Mouse (Mus musculus): ENCODE results near the gene Rhobtb3. TPM values are rescaled to one million over a fixed set of nuclear protein-coding genes. Genes with fewer than 3 reads are reported as not detected.
"Not testable (repeated sequence)": the region's sequence is repeated elsewhere in the genome, so short reads cannot be mapped to it uniquely, and the experiment has no call there.

The Rhobtb3 gene
- polyA plus RNA-seq, 1 experiment from 2014 or later: 45.9 TPM

DNA sequence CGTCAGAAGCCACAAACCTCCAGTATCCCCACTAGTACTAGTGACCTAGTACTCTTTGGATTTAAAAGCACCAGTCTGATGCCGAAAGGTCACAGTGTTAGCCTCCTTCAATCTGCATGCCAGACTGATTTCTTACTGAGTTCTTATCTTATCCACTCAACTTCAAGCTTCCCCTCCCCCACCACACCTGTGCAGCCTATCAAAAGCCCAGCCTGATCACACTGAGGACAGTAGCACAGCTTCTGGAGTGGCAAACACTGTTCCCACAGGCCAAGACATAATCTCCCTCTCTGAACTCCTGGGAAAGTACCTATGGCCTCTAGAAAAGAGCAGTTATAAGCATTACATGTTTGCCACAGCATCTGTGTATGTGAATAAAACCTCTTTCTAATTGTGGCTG, 35.5 kb downstream of the Rhobtb3 start:
- ATAC-seq (ENCODE audit: low FRiP score, low read depth): no peak
- H3K36me3 ChIP-seq: peaks cover 4% of the 10 kb centered on the region
- WGBS: 83% methylated on average over 2 of the region's 2 CpGs

DNA sequence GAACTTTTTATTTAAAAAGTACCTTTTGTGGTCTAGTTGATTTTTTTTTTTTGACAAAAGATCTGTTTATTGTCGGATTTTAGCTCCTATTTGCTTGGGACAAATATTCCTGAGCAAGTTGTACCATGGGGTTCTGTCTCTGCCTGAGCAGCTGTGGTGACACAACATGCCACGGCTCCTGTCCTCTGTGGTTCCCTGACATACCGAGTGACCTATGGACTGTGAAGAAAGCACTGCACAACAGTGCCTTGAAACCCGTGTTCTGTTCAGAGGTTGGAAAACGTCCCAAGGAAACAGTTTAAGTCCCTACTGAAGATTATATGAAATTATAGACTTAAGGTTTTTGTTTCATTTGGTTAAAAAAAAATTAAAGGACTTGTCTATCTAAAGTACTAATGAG, 36.6 kb downstream of the Rhobtb3 start:
- ATAC-seq (ENCODE audit: low FRiP score, low read depth): no peak
- peaks cover 6% of the 10 kb centered on the region; the same call in 1 of the 2 replicates for H3K4me1 ChIP-seq
- no peak overlapping the region for H3K4me3 ChIP-seq
- H3K9ac ChIP-seq: no peak overlapping the region
- peaks cover 7% of the 10 kb centered on the region for H3K36me3 ChIP-seq
- no peaks in the 10 kb centered on the region for H3K27me3 ChIP-seq (replicated peaks)
- no peaks in the 10 kb centered on the region for H3K9me3 ChIP-seq
- H3K4me2 ChIP-seq (replicated peaks): no peak overlapping the region
- no peak overlapping the region for H3K27ac ChIP-seq
- WGBS: 77% methylated on average over 5 of the region's 5 CpGs

More for the DNA sequence above, 35.5 kb downstream of the Rhobtb3 start:
- H3K4me2 ChIP-seq (replicated peaks): no peak overlapping the region
- no peaks in the 10 kb centered on the region for H3K27me3 ChIP-seq (replicated peaks)
- H3K4me1 ChIP-seq: peaks cover 6% of the 10 kb centered on the region; the same call in 1 of the 2 replicates
- no peaks in the 10 kb centered on the region for H3K9me3 ChIP-seq
- no peak overlapping the region for H3K27ac ChIP-seq
- no peak overlapping the region for H3K9ac ChIP-seq
- H3K4me3 ChIP-seq: no peak overlapping the region

DNA sequence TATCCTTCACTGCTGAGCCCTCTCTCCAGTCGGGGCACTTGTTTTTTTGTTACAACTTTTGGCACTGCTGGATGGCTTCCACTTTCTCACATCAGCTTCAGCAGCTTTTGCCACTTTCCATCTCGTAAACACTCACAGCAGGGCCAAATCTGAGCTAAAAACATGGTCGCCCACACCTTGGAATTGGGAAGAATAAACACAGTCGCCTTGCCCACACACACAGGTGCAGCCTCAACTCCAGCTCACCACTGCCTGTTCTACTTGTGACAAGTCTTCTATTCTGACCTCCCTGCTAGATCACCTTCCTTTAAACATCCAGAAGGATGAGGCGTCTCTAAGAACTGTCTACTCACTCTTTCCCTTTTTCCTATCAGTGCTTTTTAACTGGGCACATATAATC, 39.1 kb downstream of the Rhobtb3 start:
- Histone ChIP-seq H3K9me3 (no peaks in the 10 kb centered on the region), H3K36me3 (peaks cover 13% of the 10 kb centered on the region), H3K27me3 (replicated peaks) (no peaks in the 10 kb centered on the region), H3K4me1 (peaks cover 6% of the 10 kb centered on the region; the same call in 1 of the 2 replicates), H3K27ac (no peak overlapping the region), H3K4me3 (no peak overlapping the region), H3K4me2 (replicated peaks) (no peak overlapping the region), H3K9ac (no peak overlapping the region)
- WGBS: 87% methylated on average over 5 of the region's 5 CpGs
- no peak for ATAC-seq (ENCODE audit: low FRiP score, low read depth)

DNA sequence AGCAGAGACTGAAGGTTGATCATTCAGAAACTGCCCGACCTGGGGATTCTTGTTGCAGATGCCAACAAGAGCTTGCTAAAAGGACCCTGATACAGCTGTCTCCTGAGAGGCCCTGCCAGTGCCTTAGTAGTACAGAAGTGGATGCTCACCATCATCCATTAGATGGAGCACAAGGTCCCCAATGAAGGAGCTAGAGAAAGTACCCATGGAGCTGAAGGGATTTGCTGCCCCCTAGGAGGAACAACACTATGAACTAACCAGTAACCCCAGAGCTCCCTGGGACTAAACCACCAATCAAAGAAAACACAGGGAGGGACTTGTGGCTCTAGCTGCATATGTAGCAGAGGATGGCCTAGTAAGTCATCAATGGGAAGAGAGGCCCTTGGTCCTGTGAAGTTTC, 42.8 kb downstream of the Rhobtb3 start:
- 90% methylated on average over 1 of the region's 1 CpGs for WGBS
- H3K36me3 ChIP-seq: peaks cover 13% of the 10 kb centered on the region
- not testable (repeated sequence) for H3K4me1 ChIP-seq; H3K9ac ChIP-seq; ATAC-seq (ENCODE audit: low FRiP score, low read depth); H3K4me2 ChIP-seq (replicated peaks); H3K9me3 ChIP-seq; H3K4me3 ChIP-seq; H3K27ac ChIP-seq; H3K27me3 ChIP-seq (replicated peaks)

DNA sequence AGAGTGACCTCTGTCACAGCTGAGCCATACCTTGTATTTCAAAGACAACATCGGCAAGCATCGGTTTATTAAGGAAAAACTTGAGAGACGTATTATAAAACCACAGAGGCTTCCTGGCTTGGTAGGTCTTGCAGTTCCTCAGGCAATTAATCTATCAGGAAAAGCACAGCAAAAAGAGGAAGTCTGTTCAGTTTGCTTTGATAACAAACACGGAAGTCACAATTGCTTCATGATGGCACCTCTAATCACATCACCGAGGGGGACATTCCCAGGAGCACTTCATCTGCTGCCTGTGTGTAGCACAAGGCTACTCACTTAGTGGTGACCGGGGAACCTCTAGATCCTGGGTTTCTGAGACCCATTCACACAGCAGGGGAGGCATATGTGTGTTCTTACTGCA, 50.8 kb downstream of the Rhobtb3 start:
- Histone ChIP-seq H3K36me3 (peaks cover 33% of the 10 kb centered on the region), H3K9ac (no peak overlapping the region), H3K27me3 (replicated peaks) (no peaks in the 10 kb centered on the region), H3K4me3 (no peak overlapping the region), H3K4me1 (no peaks in the 10 kb centered on the region), H3K9me3 (no peaks in the 10 kb centered on the region), H3K4me2 (replicated peaks) (no peak overlapping the region), H3K27ac (no peak overlapping the region)
- ATAC-seq (ENCODE audit: low FRiP score, low read depth): no peak
- WGBS: 87% methylated on average over 6 of the region's 6 CpGs

DNA sequence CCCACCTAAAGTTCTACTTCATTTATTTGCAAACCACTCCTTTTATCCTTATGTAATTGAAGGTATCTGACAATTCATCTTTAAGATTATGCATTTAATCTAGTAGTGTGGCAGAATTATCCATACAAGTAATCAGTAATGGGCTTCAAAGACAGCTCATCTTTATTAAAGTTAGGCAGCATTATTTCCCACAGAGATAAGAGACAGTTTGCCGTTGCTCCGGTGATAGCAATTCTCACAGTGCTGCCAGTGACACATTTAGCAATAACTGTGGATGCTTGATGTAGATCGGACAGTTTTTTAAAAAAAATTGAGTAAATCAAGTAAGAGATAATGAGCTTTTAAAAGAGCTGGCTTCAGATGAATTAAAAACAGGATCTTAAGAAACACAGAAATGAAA, 51.4 kb downstream of the Rhobtb3 start:
- 96% methylated on average over 3 of the region's 3 CpGs for WGBS
- no peaks in the 10 kb centered on the region for H3K27me3 ChIP-seq (replicated peaks)

DNA sequence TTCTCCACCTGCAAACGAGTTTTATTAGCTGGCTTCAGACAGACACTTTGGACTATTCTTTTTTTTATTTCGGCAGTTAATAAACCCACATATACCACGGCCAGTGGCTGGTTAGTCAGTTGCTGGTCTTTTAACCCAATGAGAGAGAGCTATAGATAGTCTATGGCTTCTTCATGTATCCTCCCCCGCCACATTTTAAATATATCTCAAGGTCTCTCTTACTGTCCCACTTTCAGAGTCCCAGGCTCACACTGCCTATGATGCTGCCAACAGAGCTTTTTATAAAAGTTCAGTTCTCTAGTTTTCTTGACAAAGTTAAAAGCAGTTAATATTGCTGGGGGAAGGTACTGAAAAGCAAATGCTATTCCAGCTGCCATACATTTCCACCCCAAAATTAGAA, 51.9 kb downstream of the Rhobtb3 start:
- H3K9ac ChIP-seq: no peak overlapping the region
- H3K27ac ChIP-seq: no peak overlapping the region
- no peaks in the 10 kb centered on the region for H3K9me3 ChIP-seq
- no peak overlapping the region for H3K4me2 ChIP-seq (replicated peaks)
- H3K36me3 ChIP-seq: peaks cover 35% of the 10 kb centered on the region
- no peaks in the 10 kb centered on the region for H3K27me3 ChIP-seq (replicated peaks)
- no peaks in the 10 kb centered on the region for H3K4me1 ChIP-seq
- no peak overlapping the region for H3K4me3 ChIP-seq
- 92% methylated on average over 4 of the region's 4 CpGs for WGBS
- no peak for ATAC-seq (ENCODE audit: low FRiP score, low read depth)

More for the DNA sequence above, 51.4 kb downstream of the Rhobtb3 start:
- no peak overlapping the region for H3K4me2 ChIP-seq (replicated peaks)
- no peak for ATAC-seq (ENCODE audit: low FRiP score, low read depth)
- H3K27ac ChIP-seq: no peak overlapping the region
- H3K9me3 ChIP-seq: no peaks in the 10 kb centered on the region
- no peak overlapping the region for H3K4me3 ChIP-seq
- H3K4me1 ChIP-seq: no peaks in the 10 kb centered on the region
- H3K9ac ChIP-seq: no peak overlapping the region
- H3K36me3 ChIP-seq: peaks cover 33% of the 10 kb centered on the region

DNA sequence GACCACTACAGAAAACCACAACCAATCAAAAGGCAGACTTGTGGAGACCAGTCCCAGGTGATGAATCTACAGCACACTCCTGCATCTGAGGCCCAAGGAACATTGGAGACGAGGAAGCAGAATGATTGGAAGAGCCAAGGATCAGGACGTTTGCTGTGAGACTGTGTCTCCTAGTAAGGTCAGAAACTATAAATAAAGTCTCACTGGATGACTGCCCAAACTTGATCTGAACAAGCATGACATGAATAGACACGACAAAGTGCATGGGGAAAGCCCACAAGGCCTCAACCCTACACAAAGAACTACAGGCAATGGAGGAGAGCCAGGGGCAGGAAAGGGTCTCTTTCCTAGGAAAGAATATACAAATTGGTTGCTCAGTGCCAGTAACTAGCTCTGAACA, 59.9 kb downstream of the Rhobtb3 start:
- H3K9ac ChIP-seq: no peak overlapping the region
- 87% methylated on average over 3 of the region's 3 CpGs for WGBS
- peaks cover 11% of the 10 kb centered on the region for H3K36me3 ChIP-seq
- 0 out of 2 replicates have a peak, but pooled peaks cover 5% of the 10 kb centered on the region for H3K9me3 ChIP-seq
- no peak overlapping the region for H3K4me2 ChIP-seq (replicated peaks)
- H3K4me3 ChIP-seq: no peak overlapping the region
- H3K27me3 ChIP-seq (replicated peaks): no peaks in the 10 kb centered on the region
- no peak for ATAC-seq (ENCODE audit: low FRiP score, low read depth)
- no peak overlapping the region for H3K27ac ChIP-seq
- H3K4me1 ChIP-seq: no peaks in the 10 kb centered on the region

DNA sequence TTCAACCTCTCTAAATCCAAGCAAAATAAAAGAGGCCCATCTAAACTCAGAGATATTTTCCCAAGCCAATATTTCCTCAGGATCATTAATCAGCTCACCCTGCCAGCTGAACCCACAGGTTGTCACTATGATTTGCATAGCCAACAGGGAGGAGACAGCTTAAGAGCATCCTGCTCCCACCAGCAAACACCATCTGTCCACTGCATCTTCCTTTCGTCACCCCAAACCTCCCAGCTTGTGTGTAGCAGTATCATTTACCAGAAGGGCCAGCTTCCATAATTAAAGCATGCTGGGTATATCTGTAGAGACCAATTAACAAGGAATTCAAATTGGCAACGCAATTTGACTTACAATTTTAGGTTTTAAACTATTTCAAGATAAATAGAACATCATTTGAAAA, 63.2 kb downstream of the Rhobtb3 start:
- Histone ChIP-seq H3K4me2 (replicated peaks) (no peak overlapping the region), H3K9ac (no peak overlapping the region), H3K36me3 (peaks cover 9% of the 10 kb centered on the region), H3K4me3 (no peak overlapping the region), H3K27ac (no peak overlapping the region), H3K4me1 (no peaks in the 10 kb centered on the region), H3K27me3 (replicated peaks) (no peaks in the 10 kb centered on the region), H3K9me3 (no peaks in the 10 kb centered on the region)
- 74% methylated on average over 2 of the region's 2 CpGs for WGBS
- peak; percentile 37; the same call in 1 of the 2 replicates for ATAC-seq (ENCODE audit: low FRiP score, low read depth)

DNA sequence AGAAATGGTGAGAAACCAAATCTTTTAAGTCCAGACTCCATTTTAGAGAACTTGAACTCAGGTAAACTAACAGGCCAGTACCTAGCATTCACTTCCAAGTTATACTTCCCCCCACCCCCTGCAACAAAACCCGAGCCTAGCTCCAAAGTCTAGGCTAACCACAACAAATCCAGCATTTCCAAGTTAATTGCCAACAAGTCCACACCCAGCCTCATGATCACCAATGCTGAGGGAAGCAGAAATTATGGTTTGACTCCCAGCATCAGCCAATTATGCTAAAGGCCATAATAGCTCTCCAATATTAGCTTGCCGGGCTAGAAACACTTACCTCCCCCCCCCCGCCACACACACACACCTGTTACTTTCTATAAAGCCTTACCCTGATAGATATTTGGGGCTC, 64.0 kb downstream of the Rhobtb3 start:
- Histone ChIP-seq H3K36me3 (peaks cover 8% of the 10 kb centered on the region), H3K9me3 (no peaks in the 10 kb centered on the region), H3K27ac (no peak overlapping the region), H3K9ac (no peak overlapping the region), H3K4me1 (no peaks in the 10 kb centered on the region), H3K27me3 (replicated peaks) (no peaks in the 10 kb centered on the region), H3K4me3 (no peak overlapping the region), H3K4me2 (replicated peaks) (no peak overlapping the region)
- ATAC-seq (ENCODE audit: low FRiP score, low read depth): no peak
- 78% methylated on average over 3 of the region's 3 CpGs for WGBS

DNA sequence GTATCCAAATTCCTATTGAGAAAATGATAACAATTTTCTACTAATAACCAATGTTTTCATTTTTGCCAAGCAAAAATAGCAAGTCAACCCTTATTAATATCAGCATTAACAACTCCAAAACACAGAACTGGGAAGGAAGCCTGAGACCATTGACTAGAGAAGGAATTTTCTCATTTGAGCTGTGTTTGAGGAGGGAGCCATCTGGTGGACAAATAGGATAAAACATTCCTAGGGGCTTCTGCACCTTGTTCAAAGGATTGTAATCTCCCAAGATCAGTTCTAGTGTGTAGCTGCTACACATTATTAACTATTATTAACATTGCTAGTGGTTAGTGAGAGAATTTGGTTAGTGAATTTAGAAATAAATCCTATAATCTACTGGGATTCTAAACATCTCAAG, 65.8 kb downstream of the Rhobtb3 start:
- ATAC-seq (ENCODE audit: low FRiP score, low read depth): peak; percentile 57; the same call in 1 of the 2 replicates
- H3K4me3 ChIP-seq: no peak overlapping the region
- H3K27ac ChIP-seq: no peak overlapping the region
- H3K4me2 ChIP-seq (replicated peaks): no peak overlapping the region
- peaks cover 16% of the 10 kb centered on the region; the same call in 1 of the 2 replicates for H3K36me3 ChIP-seq
- H3K27me3 ChIP-seq (replicated peaks): no peaks in the 10 kb centered on the region
- no peaks in the 10 kb centered on the region for H3K4me1 ChIP-seq
- no peaks in the 10 kb centered on the region for H3K9me3 ChIP-seq
- H3K9ac ChIP-seq: no peak overlapping the region

DNA sequence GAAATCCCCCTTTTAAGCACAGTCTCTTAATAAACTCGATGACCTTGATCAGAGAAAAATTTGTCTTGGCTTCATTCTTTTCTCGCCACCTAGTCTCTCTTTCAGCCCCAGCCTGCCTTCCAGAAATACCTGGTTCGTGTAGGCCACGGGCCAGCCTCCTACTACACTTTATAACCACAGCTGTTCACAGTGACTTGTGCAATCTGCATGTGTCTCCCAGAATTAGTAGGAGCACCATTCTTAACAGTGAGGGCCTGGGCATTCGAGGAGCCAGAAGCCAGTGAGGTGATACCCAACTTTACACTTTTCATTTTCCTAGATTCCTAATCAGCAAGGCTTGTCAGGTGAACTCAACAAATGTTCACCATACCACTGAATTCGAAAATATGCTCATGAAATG, 67.1 kb downstream of the Rhobtb3 start:
- no peaks in the 10 kb centered on the region for H3K4me1 ChIP-seq
- 84% methylated on average over 6 of the region's 6 CpGs for WGBS
- no peak overlapping the region for H3K27ac ChIP-seq
- no peak overlapping the region for H3K4me2 ChIP-seq (replicated peaks)
- no peak overlapping the region for H3K4me3 ChIP-seq
- peaks cover 18% of the 10 kb centered on the region; the same call in 1 of the 2 replicates for H3K36me3 ChIP-seq
- no peak for ATAC-seq (ENCODE audit: low FRiP score, low read depth)
- no peaks in the 10 kb centered on the region for H3K27me3 ChIP-seq (replicated peaks)
- no peak overlapping the region for H3K9ac ChIP-seq
- H3K9me3 ChIP-seq: no peaks in the 10 kb centered on the region

DNA sequence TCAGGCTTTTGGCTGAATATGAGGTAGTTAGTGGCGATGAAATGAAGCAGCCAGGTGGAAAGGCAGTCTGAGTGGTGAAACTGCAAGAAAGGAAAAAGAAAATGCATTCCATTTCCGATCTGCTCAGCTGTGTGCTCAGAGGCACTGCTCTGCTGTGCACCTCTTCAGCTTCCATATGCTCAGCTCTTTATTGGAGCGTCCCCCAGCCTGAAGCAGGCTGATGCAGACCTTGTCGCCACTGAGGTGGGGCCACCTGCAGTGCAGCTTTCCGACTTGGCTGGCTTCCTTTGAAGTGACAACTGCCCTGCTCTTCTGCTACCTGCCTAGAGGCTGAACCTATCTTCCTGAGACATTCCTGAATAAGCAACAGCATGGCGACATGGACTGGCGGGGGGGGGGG, 67.5 kb downstream of the Rhobtb3 start:
- not testable (repeated sequence) for H3K4me2 ChIP-seq (replicated peaks); H3K27me3 ChIP-seq (replicated peaks); H3K4me3 ChIP-seq; H3K9me3 ChIP-seq; H3K27ac ChIP-seq; H3K4me1 ChIP-seq; H3K9ac ChIP-seq; ATAC-seq (ENCODE audit: low FRiP score, low read depth)
- 74% methylated on average over 7 of the region's 7 CpGs for WGBS
- peaks cover 21% of the 10 kb centered on the region; the same call in 1 of the 2 replicates for H3K36me3 ChIP-seq
